28 mouse cellular contexts compared by ENCODE assay signal in the genomic region with DNA sequence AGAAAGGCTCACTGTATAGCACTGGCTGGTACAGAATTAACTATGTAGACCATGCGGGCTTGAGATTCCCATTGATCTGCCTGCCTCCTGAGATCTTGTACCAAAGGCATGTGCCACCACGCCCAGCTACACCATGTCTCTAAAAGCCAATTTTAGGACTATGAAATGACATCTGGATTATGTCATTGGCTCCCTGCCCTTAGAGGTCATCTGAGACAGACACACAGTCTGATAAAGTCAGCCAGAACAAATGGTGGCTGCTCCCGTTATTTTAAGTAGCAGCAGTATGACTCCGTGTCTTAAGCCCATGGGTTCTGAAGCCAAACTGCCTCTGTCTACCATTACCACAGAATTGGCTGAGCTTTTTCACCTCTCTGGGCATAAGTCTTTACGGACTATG. TPM values are rescaled to one million over a fixed set of nuclear protein-coding genes. Genes with fewer than 3 reads are reported as not detected.
DNase-seq lines count a peak whose midpoint lies in the region; ATAC-seq and TF ChIP-seq lines count a peak whose summit lies in the region.
"Had no signal": no experiment of that assay in that cellular context is flagged by ENCODE, and none has a peak within 500 bp of the region (broad histone marks: within the 10 kb centered on the region; RNA-seq: fewer than 3 reads in every experiment).

No protein-coding gene starts in this region.

- peak; percentile 48 for DNase-seq in adrenal gland, adult 2 months
- DNase-seq in adrenal gland, postnatal 10 days: no peak
- peak in 1 of 2 experiments; percentile 38 for DNase-seq in heart, adult 2 months
- no peak for DNase-seq in left cerebral cortex, adult 9 months (ENCODE audit: low spot score in 2 of 2)
- no peak for DNase-seq in midbrain, embryonic 14.5 days
- DNase-seq: adrenal gland, postnatal 25 days; cerebellum, adult 11 months; cerebellum, postnatal 10 days; kidney, adult 11 months; liver, embryonic 13.5 days; lung, embryonic 14.5 days; lung, postnatal 4 days; thymus, postnatal 25 days had no signal

- H3K4me1 ChIP-seq in heart, adult 2 months (ENCODE audit: control insufficient read depth, insufficient read depth, low read length): peaks cover 1% of the 10 kb centered on the region; the same call in 1 of the 2 replicates
- H3K4me1 ChIP-seq in heart, embryonic 14.5 days (ENCODE audit: control insufficient read depth in 2 of 2, insufficient read depth in 2 of 2, low read length in 2 of 2): peaks cover 13 to 16% of the 10 kb centered on the region in 2 experiments
- H3K4me1 ChIP-seq in neural tube, embryonic 15.5 days: no peaks in the 10 kb centered on the region
- H3K4me1 ChIP-seq in midbrain, embryonic 14.5 days (ENCODE audit: control insufficient read depth, insufficient read depth, low read length): no peaks in the 10 kb centered on the region
- H3K4me1 ChIP-seq: embryonic facial prominence, embryonic 12.5 days; forebrain, embryonic 13.5 days; limb, embryonic 12.5 days; liver, embryonic 13.5 days; midbrain, embryonic 12.5 days had no signal

- no peak overlapping the region for H3K4me3 ChIP-seq in heart, adult 2 months
- 0 out of 4 replicates have a peak overlapping the region, but pooled peaks of 1 of the 2 experiments have one; percentile 2 for H3K4me3 ChIP-seq in heart, embryonic 14.5 days (ENCODE audit: control insufficient read depth in 1 of 2, insufficient read depth in 1 of 2, low read depth in 1 of 2, low read length in 2 of 2)
- no peak overlapping the region for H3K4me3 ChIP-seq in neural tube, embryonic 15.5 days (replicated peaks)
- H3K4me3 ChIP-seq in midbrain, embryonic 14.5 days (replicated peaks; ENCODE audit: low read depth, low read length): no peak overlapping the region
- H3K4me3 ChIP-seq: embryonic facial prominence, embryonic 12.5 days; erythroblast, embryonic 14.5 days; forebrain, embryonic 13.5 days; limb, embryonic 12.5 days; liver, embryonic 13.5 days; midbrain, embryonic 12.5 days had no signal

- H3K4me2 ChIP-seq in heart, embryonic 14.5 days (ENCODE audit: low read length): peak overlapping the region; percentile 55
- H3K4me2 ChIP-seq in neural tube, embryonic 15.5 days: no peak overlapping the region
- H3K4me2 ChIP-seq in midbrain, embryonic 14.5 days (ENCODE audit: low read length): no peak overlapping the region
- H3K4me2 ChIP-seq: embryonic facial prominence, embryonic 12.5 days; forebrain, embryonic 13.5 days; limb, embryonic 12.5 days; liver, embryonic 13.5 days; lung, embryonic 14.5 days; midbrain, embryonic 12.5 days had no signal

- peak; percentile 66; the same call in 1 of the 2 replicates for ATAC-seq in heart, embryonic 14.5 days (ENCODE audit: insufficient number of reproducible peaks, insufficient read depth, low FRiP score, low read depth)
- ATAC-seq in megakaryocyte progenitor cell, adult 5-6 weeks (replicated peaks; ENCODE audit: poor library complexity): 0 out of 2 replicates have a peak, but pooled peaks have one; percentile 23
- no peak for ATAC-seq in neural tube, embryonic 15.5 days (ENCODE audit: low FRiP score)
- no peak for ATAC-seq in midbrain, embryonic 14.5 days (ENCODE audit: low FRiP score, low TSS enrichment)
- ATAC-seq: activated CD4-positive, CD25-positive, alpha-beta regulatory T cell, adult 4 months; forebrain, embryonic 13.5 days; hindbrain, postnatal 0 days had no signal

- H3K27ac ChIP-seq in heart, adult 2 months: peak overlapping the region; percentile 67
- H3K27ac ChIP-seq in heart, embryonic 14.5 days (replicated peaks in 1 of 2; ENCODE audit: control insufficient read depth in 1 of 2, insufficient read depth in 1 of 2, low read depth in 2 of 2, low read length in 2 of 2): peak overlapping the region; percentile 91 to 95
- no peak overlapping the region for H3K27ac ChIP-seq in neural tube, embryonic 15.5 days (replicated peaks)
- H3K27ac ChIP-seq in midbrain, embryonic 14.5 days (replicated peaks; ENCODE audit: low read depth, low read length): no peak overlapping the region
- H3K27ac ChIP-seq: embryonic facial prominence, embryonic 12.5 days; forebrain, embryonic 13.5 days; hindbrain, postnatal 0 days; limb, embryonic 12.5 days; liver, embryonic 13.5 days; midbrain, embryonic 12.5 days had no signal

- intact Hi-C loops in heart, adult 2 months (cut with DNase I): no loop called here

- H3K9me3 ChIP-seq in heart, embryonic 14.5 days (ENCODE audit: control insufficient read depth, low read length): no peaks in the 10 kb centered on the region
- no peaks in the 10 kb centered on the region for H3K9me3 ChIP-seq in neural tube, embryonic 15.5 days (replicated peaks)
- no peaks in the 10 kb centered on the region for H3K9me3 ChIP-seq in midbrain, embryonic 14.5 days (ENCODE audit: control insufficient read depth, low read length)
- H3K9me3 ChIP-seq: embryonic facial prominence, embryonic 12.5 days; forebrain, embryonic 13.5 days; limb, embryonic 12.5 days; liver, embryonic 13.5 days; midbrain, embryonic 12.5 days had no signal

- H3K79me2 ChIP-seq in heart, adult 2 months (replicated peaks; ENCODE audit: control insufficient read depth, insufficient read depth, low read length): no peaks in the 10 kb centered on the region

- 41% methylated on average over 5 of the region's 5 CpGs for WGBS in heart, adult 2 months
- 21% methylated on average over 5 of the region's 5 CpGs for WGBS in heart, embryonic 14.5 days
- WGBS in neural tube, embryonic 15.5 days: 89% methylated on average over 5 of the region's 5 CpGs
- WGBS in midbrain, embryonic 14.5 days: 85% methylated on average over 5 of the region's 5 CpGs

- 0 out of 2 replicates have a peak, but pooled peaks have one; percentile 33 for TF ChIP-seq EP300 in heart, adult 2 months (IDR thresholded peaks at IDR 0.05; ENCODE audit: insufficient read depth, low read depth, low read length)

- TF ChIP-seq POLR2A in heart, adult 2 months (IDR thresholded peaks at IDR 0.05; ENCODE audit: insufficient read depth, low read depth, low read length): no peak

- no peaks in the 10 kb centered on the region for H3K27me3 ChIP-seq in heart, adult 2 months (ENCODE audit: control insufficient read depth, insufficient read depth, low read length)
- H3K27me3 ChIP-seq in heart, embryonic 14.5 days (ENCODE audit: control insufficient read depth, insufficient read depth, low read length): no peaks in the 10 kb centered on the region
- H3K27me3 ChIP-seq in neural tube, embryonic 15.5 days (replicated peaks): no peaks in the 10 kb centered on the region
- no peaks in the 10 kb centered on the region for H3K27me3 ChIP-seq in midbrain, embryonic 14.5 days (ENCODE audit: control insufficient read depth, insufficient read depth, low read length)
- H3K27me3 ChIP-seq: embryonic facial prominence, embryonic 12.5 days; forebrain, embryonic 13.5 days; limb, embryonic 12.5 days; liver, embryonic 13.5 days; midbrain, embryonic 12.5 days had no signal

- TF ChIP-seq CTCF in heart, adult 2 months (IDR thresholded peaks at IDR 0.05): no peak

- H3K9ac ChIP-seq in heart, adult 2 months (ENCODE audit: low read depth, low read length): no peak overlapping the region
- H3K9ac ChIP-seq in heart, embryonic 14.5 days (ENCODE audit: low read length): peak overlapping the region; percentile 54; the same call in 1 of the 2 replicates
- H3K9ac ChIP-seq in neural tube, embryonic 15.5 days (replicated peaks): no peak overlapping the region
- H3K9ac ChIP-seq in midbrain, embryonic 14.5 days (replicated peaks; ENCODE audit: low read length): no peak overlapping the region
- H3K9ac ChIP-seq: embryonic facial prominence, embryonic 12.5 days; forebrain, embryonic 13.5 days; limb, embryonic 12.5 days; liver, embryonic 13.5 days; lung, embryonic 14.5 days; midbrain, embryonic 12.5 days had no signal

- H3K36me3 ChIP-seq in heart, adult 2 months (ENCODE audit: control insufficient read depth, insufficient read depth, low read length): 0 out of 2 replicates have a peak, but pooled peaks cover 2% of the 10 kb centered on the region
- peaks cover 72% of the 10 kb centered on the region for H3K36me3 ChIP-seq in heart, embryonic 14.5 days (ENCODE audit: control insufficient read depth, insufficient read depth, low read length)
- peaks cover 61% of the 10 kb centered on the region for H3K36me3 ChIP-seq in neural tube, embryonic 15.5 days
- peaks cover 41% of the 10 kb centered on the region for H3K36me3 ChIP-seq in midbrain, embryonic 14.5 days (ENCODE audit: control insufficient read depth, insufficient read depth, low read length)

RNA-seq across cellular contexts. Expression of a gene that starts 12.0 kb away (rescaled TPM):
- 100 to 1,000 TPM; 109 to 291 TPM for total RNA-seq in adrenal gland, adult 2 months (2021)
- polyA plus RNA-seq in adrenal gland, adult 2 months (2012; rRNA removed): 15.8 and 16.8 TPM in 2 replicates
- total RNA-seq in adrenal gland, postnatal 10 days (2021): 100 to 1,000 TPM; 273 to 322 TPM
- 100 to 1,000 TPM in 1 of 2 experiments, 10 to 100 TPM in 1; 92.3 to 109 TPM for total RNA-seq in heart, adult 2 months (2021)
- 23.1 and 59.6 TPM in 2 replicates for polyA plus RNA-seq in heart, adult 2 months (2012; rRNA removed)
- 1,614 and 1,711 TPM in 2 replicates for polyA plus RNA-seq in heart, embryonic 14.5 days (2014; fragmentation: Nextera tagmentation; extraction: Ambion mirVana)
- 2,294 and 2,610 TPM in 2 replicates for total RNA-seq in megakaryocyte progenitor cell, adult 5-6 weeks (2015)
- total RNA-seq in megakaryocyte progenitor cell, adult 5-6 weeks (2017): 1,024 and 1,057 TPM in 2 replicates
- 921 and 1,163 TPM in 2 replicates for polyA plus RNA-seq in neural tube, embryonic 15.5 days (2015; fragmentation: Nextera tagmentation; extraction: Ambion mirVana)
- polyA plus RNA-seq in midbrain, embryonic 14.5 days (2014; fragmentation: Nextera tagmentation; extraction: Ambion mirVana): 1,199 and 1,387 TPM in 2 replicates

RNA-seq across cellular contexts. Expression of a gene that starts 20.2 kb away (rescaled TPM):
- total RNA-seq in adrenal gland, adult 2 months (2021): 10 to 100 TPM; 43.9 to 49.4 TPM
- 17.9 and 23.3 TPM in 2 replicates for polyA plus RNA-seq in adrenal gland, adult 2 months (2012; rRNA removed)
- total RNA-seq in adrenal gland, postnatal 10 days (2021): 10 to 100 TPM; 30.7 to 35.8 TPM
- total RNA-seq in heart, adult 2 months (2021): 10 to 100 TPM; 28.3 to 28.8 TPM
- polyA plus RNA-seq in heart, adult 2 months (2012; rRNA removed): 21.6 and 34.2 TPM in 2 replicates
- polyA plus RNA-seq in heart, embryonic 14.5 days (2014; fragmentation: Nextera tagmentation; extraction: Ambion mirVana): 37.4 and 38.3 TPM in 2 replicates
- total RNA-seq in megakaryocyte progenitor cell, adult 5-6 weeks (2015): 27.0 and 31.5 TPM in 2 replicates
- total RNA-seq in megakaryocyte progenitor cell, adult 5-6 weeks (2017): 28.2 and 30.1 TPM in 2 replicates
- 47.0 and 47.4 TPM in 2 replicates for polyA plus RNA-seq in neural tube, embryonic 15.5 days (2015; fragmentation: Nextera tagmentation; extraction: Ambion mirVana)
- polyA plus RNA-seq in midbrain, embryonic 14.5 days (2014; fragmentation: Nextera tagmentation; extraction: Ambion mirVana): 46.6 and 48.2 TPM in 2 replicates

RNA-seq across cellular contexts. Expression of a gene that starts 38.1 kb away (rescaled TPM):
- total RNA-seq in adrenal gland, adult 2 months (2021): not detected
- polyA plus RNA-seq in adrenal gland, adult 2 months (2012; rRNA removed): not detected in 2 replicates
- under 1 TPM; 0.18 to 0.36 TPM for total RNA-seq in adrenal gland, postnatal 10 days (2021)
- total RNA-seq in heart, adult 2 months (2021): not detected
- not detected in 2 replicates for polyA plus RNA-seq in heart, adult 2 months (2012; rRNA removed)
- polyA plus RNA-seq in heart, embryonic 14.5 days (2014; fragmentation: Nextera tagmentation; extraction: Ambion mirVana): 0.15 and 0.16 TPM in 2 replicates
- 3.7 and 4.7 TPM in 2 replicates for total RNA-seq in megakaryocyte progenitor cell, adult 5-6 weeks (2015)
- 27.4 and 31.2 TPM in 2 replicates for total RNA-seq in megakaryocyte progenitor cell, adult 5-6 weeks (2017)
- polyA plus RNA-seq in neural tube, embryonic 15.5 days (2015; fragmentation: Nextera tagmentation; extraction: Ambion mirVana): 0.19 and 0.37 TPM in 2 replicates
- polyA plus RNA-seq in midbrain, embryonic 14.5 days (2014; fragmentation: Nextera tagmentation; extraction: Ambion mirVana): 0.13 and 0.31 TPM in 2 replicates
- total RNA-seq: adrenal gland, postnatal 25 days; hindbrain, postnatal 0 days; layer of hippocampus, postnatal 14 days; left cerebral cortex, postnatal 10 days had no signal
- polyA plus RNA-seq: activated CD4-positive, CD25-positive, alpha-beta regulatory T cell, adult 4 months; erythroblast, embryonic 14.5 days; hindbrain, postnatal 0 days; kidney, embryonic 16.5 days; large intestine, adult 2 months; lung, embryonic 14.5 days; small intestine, adult 2 months had no signal

Comparison
In these comparisons a context has a peak if more than half of its experiments do, and no peak if none do; other contexts are left out.
1. RNA of a gene that starts 12.0 kb away (polyA plus RNA-seq): 1,614 to 1,711 TPM in heart, embryonic 14.5 days, 1,199 to 1,387 TPM in midbrain, embryonic 14.5 days and 921 to 1,163 TPM in neural tube, embryonic 15.5 days; 23.1 to 59.6 TPM in heart, adult 2 months and 15.8 to 16.8 TPM in adrenal gland, adult 2 months; every median in the first group is over 10 times any median in the second.
2. H3K27ac ChIP-seq: peak in heart, adult 2 months (single experiment) and heart, embryonic 14.5 days (2 of 2); none in neural tube, embryonic 15.5 days (single experiment) and midbrain, embryonic 14.5 days (single experiment).
3. ATAC-seq: peak in heart, embryonic 14.5 days (single experiment) and megakaryocyte progenitor cell, adult 5-6 weeks (single experiment); none in neural tube, embryonic 15.5 days (single experiment) and midbrain, embryonic 14.5 days (single experiment).